Mouse (Mus musculus): Measurements from ENCODE around the gene P4ha3.

The P4ha3 gene

GRCm38 (mm10) chr7:100331269-100331668 is 45.9 kb downstream of the P4ha3 start:
- Histone ChIP-seq H3K4me1 (replicated peaks; ENCODE audit: low read depth, low read length) (no peaks in the 10 kb centered on the region), H3K9me3 (ENCODE audit: low read length) (no peaks in the 10 kb centered on the region), H3K4me3 (replicated peaks; ENCODE audit: low read length) (no peak overlapping the region), H3K36me3 (ENCODE audit: insufficient read depth, low read length) (peaks cover 90% of the 10 kb centered on the region), H3K27me3 (ENCODE audit: insufficient read depth, low read length) (no peaks in the 10 kb centered on the region)
- TF ChIP-seq CTCF (conservative IDR thresholded peaks at IDR 0.05; ENCODE audit: low read length): no peak
- TF ChIP-seq NANOG (IDR thresholded peaks at IDR 0.05; ENCODE audit: borderline replicate concordance, low read length): no peak
- TF ChIP-seq POU5F1 (IDR thresholded peaks at IDR 0.05; ENCODE audit: borderline replicate concordance, low read length): no peak

- Histone ChIP-seq H3K9me3 (ENCODE audit: low read length) (no peaks in the 10 kb centered on the region), H3K4me3 (replicated peaks; ENCODE audit: low read length) (no peak overlapping the region), H3K27me3 (ENCODE audit: insufficient read depth, low read length) (no peaks in the 10 kb centered on the region), H3K4me1 (replicated peaks; ENCODE audit: low read depth, low read length) (no peaks in the 10 kb centered on the region), H3K36me3 (ENCODE audit: insufficient read depth, low read length) (peaks cover 91% of the 10 kb centered on the region)
- TF ChIP-seq NANOG (IDR thresholded peaks at IDR 0.05; ENCODE audit: borderline replicate concordance, low read length) (no peak), CTCF (conservative IDR thresholded peaks at IDR 0.05; ENCODE audit: low read length) (no peak), POU5F1 (IDR thresholded peaks at IDR 0.05; ENCODE audit: borderline replicate concordance, low read length) (no peak)
These were observed 50.6 kb downstream of the P4ha3 start for GRCm38 (mm10) chr7:100335921-100336320.

DNA sequence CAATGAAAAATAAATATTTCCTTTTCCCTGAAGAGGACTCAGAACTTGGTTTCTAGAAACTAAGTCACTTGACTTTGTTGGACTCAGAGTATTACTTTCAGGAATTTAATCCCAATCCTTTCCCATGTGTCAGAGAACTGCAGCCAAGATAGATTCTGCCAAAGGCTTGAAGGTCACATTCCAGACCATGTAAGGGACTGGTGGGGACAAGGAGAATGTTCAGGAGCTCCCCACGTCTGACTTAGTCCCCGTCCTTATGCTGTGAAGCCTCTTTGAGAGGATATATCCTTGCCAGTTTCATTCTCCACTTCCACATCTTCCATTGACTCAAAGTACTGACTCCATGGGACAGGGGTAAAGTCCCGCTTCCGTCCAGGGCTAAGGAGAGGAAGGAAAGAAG is 69.7 kb downstream of the P4ha3 start:
- Histone ChIP-seq H3K36me3 (ENCODE audit: insufficient read depth, low read length) (peaks cover 8% of the 10 kb centered on the region), H3K4me3 (replicated peaks; ENCODE audit: low read length) (no peak overlapping the region), H3K4me1 (replicated peaks; ENCODE audit: low read depth, low read length) (no peaks in the 10 kb centered on the region), H3K9me3 (ENCODE audit: low read length) (no peaks in the 10 kb centered on the region), H3K27me3 (ENCODE audit: insufficient read depth, low read length) (no peaks in the 10 kb centered on the region)
- TF ChIP-seq NANOG (IDR thresholded peaks at IDR 0.05; ENCODE audit: borderline replicate concordance, low read length): no peak
- TF ChIP-seq POU5F1 (IDR thresholded peaks at IDR 0.05; ENCODE audit: borderline replicate concordance, low read length): no peak
- no peak for TF ChIP-seq CTCF (conservative IDR thresholded peaks at IDR 0.05; ENCODE audit: low read length)

- H3K4me1 ChIP-seq (replicated peaks; ENCODE audit: low read depth, low read length): no peaks in the 10 kb centered on the region
- TF ChIP-seq NANOG (IDR thresholded peaks at IDR 0.05; ENCODE audit: borderline replicate concordance, low read length) (no peak), POU5F1 (IDR thresholded peaks at IDR 0.05; ENCODE audit: borderline replicate concordance, low read length) (no peak), CTCF (conservative IDR thresholded peaks at IDR 0.05; ENCODE audit: low read length) (no peak)
- H3K4me3 ChIP-seq (replicated peaks; ENCODE audit: low read length): no peak overlapping the region
- no peaks in the 10 kb centered on the region for H3K27me3 ChIP-seq (ENCODE audit: insufficient read depth, low read length)
- peaks cover 8% of the 10 kb centered on the region for H3K36me3 ChIP-seq (ENCODE audit: insufficient read depth, low read length)
- no peaks in the 10 kb centered on the region for H3K9me3 ChIP-seq (ENCODE audit: low read length)
These were observed 71.0 kb downstream of the P4ha3 start for GRCm38 (mm10) chr7:100356324-100356723.

DNA sequence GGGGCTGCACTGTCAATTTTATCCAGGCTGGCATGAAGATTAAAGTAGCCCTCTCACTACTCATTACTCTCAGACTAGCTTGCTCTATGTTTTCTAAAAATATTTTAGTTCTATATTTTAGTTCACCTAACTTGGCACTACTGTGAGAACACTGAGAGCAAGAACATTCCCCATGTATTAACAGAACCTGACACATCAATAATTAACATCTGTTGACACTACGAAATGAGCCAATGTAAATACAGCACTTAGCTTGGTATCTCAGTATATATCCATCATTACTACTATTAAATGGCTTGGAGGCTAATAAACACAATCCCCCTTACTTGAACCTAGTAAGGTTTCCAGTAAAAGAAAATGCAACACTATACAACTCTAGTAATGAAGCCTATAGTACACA is 71.4 kb downstream of the P4ha3 start:
- Histone ChIP-seq H3K36me3 (ENCODE audit: insufficient read depth, low read length) (peaks cover 8% of the 10 kb centered on the region), H3K27me3 (ENCODE audit: insufficient read depth, low read length) (no peaks in the 10 kb centered on the region), H3K4me3 (replicated peaks; ENCODE audit: low read length) (no peak overlapping the region), H3K9me3 (ENCODE audit: low read length) (no peaks in the 10 kb centered on the region), H3K4me1 (replicated peaks; ENCODE audit: low read depth, low read length) (no peaks in the 10 kb centered on the region)
- TF ChIP-seq CTCF (conservative IDR thresholded peaks at IDR 0.05; ENCODE audit: low read length) (no peak), POU5F1 (IDR thresholded peaks at IDR 0.05; ENCODE audit: borderline replicate concordance, low read length) (no peak), NANOG (IDR thresholded peaks at IDR 0.05; ENCODE audit: borderline replicate concordance, low read length) (no peak)

DNA sequence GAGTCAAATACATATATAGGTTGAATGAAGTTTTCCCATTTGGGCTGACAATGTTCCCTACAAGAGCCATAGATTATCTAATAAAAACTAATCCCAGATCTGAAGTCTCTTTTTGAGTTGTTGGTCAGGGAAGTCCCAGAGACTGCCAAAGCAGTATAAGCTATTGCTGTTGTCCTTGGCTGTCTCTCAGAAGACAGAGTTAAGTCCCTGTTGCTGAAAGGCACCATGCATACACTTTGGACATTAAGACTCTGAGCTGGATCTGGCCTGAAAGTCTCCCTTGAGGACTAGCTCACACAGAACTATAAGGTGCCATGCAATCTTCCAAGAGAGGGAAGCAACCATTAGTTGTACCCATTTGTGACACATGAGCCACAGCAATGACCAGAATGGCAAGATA is 72.5 kb downstream of the P4ha3 start:
- peaks cover 8% of the 10 kb centered on the region for H3K36me3 ChIP-seq (ENCODE audit: insufficient read depth, low read length)
- TF ChIP-seq CTCF (conservative IDR thresholded peaks at IDR 0.05; ENCODE audit: low read length): no peak
- TF ChIP-seq POU5F1 (IDR thresholded peaks at IDR 0.05; ENCODE audit: borderline replicate concordance, low read length): no peak
- TF ChIP-seq NANOG (IDR thresholded peaks at IDR 0.05; ENCODE audit: borderline replicate concordance, low read length): no peak

DNA sequence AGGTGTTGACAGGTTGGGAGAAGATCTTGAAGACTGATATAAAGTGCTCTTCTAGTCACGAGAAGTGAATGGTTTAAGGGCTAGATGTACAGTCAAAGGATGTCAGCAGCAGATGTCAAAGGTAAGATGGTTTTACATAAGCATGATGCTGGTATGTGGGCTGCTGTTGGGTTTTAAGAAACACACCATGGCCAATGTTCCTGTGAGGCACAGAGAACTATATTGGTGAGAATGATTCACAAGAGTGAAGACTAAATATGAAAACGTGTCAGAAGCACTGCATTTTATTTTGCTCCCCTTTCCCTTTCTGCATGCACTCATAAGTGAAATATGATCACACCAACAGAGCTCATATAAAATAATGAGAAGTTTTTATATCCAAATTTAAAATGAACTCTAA is 77.8 kb downstream of the P4ha3 start:
- Histone ChIP-seq H3K4me1 (replicated peaks; ENCODE audit: low read depth, low read length) (peaks cover 5% of the 10 kb centered on the region), H3K9me3 (ENCODE audit: low read length) (no peaks in the 10 kb centered on the region), H3K27me3 (ENCODE audit: insufficient read depth, low read length) (no peaks in the 10 kb centered on the region), H3K4me3 (replicated peaks; ENCODE audit: low read length) (no peak overlapping the region), H3K36me3 (ENCODE audit: insufficient read depth, low read length) (0 out of 2 replicates have a peak, but pooled peaks cover 4% of the 10 kb centered on the region)
- TF ChIP-seq NANOG (IDR thresholded peaks at IDR 0.05; ENCODE audit: borderline replicate concordance, low read length) (no peak), CTCF (conservative IDR thresholded peaks at IDR 0.05; ENCODE audit: low read length) (no peak), POU5F1 (IDR thresholded peaks at IDR 0.05; ENCODE audit: borderline replicate concordance, low read length) (no peak)

More for the DNA sequence above, 72.5 kb downstream of the P4ha3 start:
- Histone ChIP-seq H3K4me1 (replicated peaks; ENCODE audit: low read depth, low read length) (no peaks in the 10 kb centered on the region), H3K4me3 (replicated peaks; ENCODE audit: low read length) (no peak overlapping the region), H3K9me3 (ENCODE audit: low read length) (no peaks in the 10 kb centered on the region), H3K27me3 (ENCODE audit: insufficient read depth, low read length) (no peaks in the 10 kb centered on the region)

- Histone ChIP-seq H3K27me3 (ENCODE audit: insufficient read depth, low read length) (no peaks in the 10 kb centered on the region), H3K4me1 (replicated peaks; ENCODE audit: low read depth, low read length) (peaks cover 5% of the 10 kb centered on the region), H3K36me3 (ENCODE audit: insufficient read depth, low read length) (peaks cover 4% of the 10 kb centered on the region; the same call in 1 of the 2 replicates), H3K9me3 (ENCODE audit: low read length) (no peaks in the 10 kb centered on the region), H3K4me3 (replicated peaks; ENCODE audit: low read length) (no peak overlapping the region)
- TF ChIP-seq CTCF (conservative IDR thresholded peaks at IDR 0.05; ENCODE audit: low read length) (no peak), NANOG (IDR thresholded peaks at IDR 0.05; ENCODE audit: borderline replicate concordance, low read length) (no peak), POU5F1 (IDR thresholded peaks at IDR 0.05; ENCODE audit: borderline replicate concordance, low read length) (no peak)
These were observed 79.6 kb downstream of the P4ha3 start for GRCm38 (mm10) chr7:100364888-100365287.

Data from E14TG2a.4 (cell line).